Mouse (Mus musculus) small intestine, adult 2 months (tissue): ENCODE data around the gene 1700069L16Rik. TPM values are rescaled to one million over a fixed set of nuclear protein-coding genes. Genes with fewer than 3 reads are reported as not detected.

Experiments
- H3K27ac ChIP-seq: fragments of 200-500 bp; 2 replicates; pipeline ENCODE4 v1.5.1; 2012; ENCODE audit warnings: low read depth, low read length, control low read depth, inconsistent platforms; ENCODE audit not compliant: insufficient read depth
- H3K27me3 ChIP-seq: fragments of 200-500 bp; 2 replicates; pipeline ENCODE4 v1.6.1; 2012; ENCODE audit warnings: mild to moderate bottlenecking, moderate library complexity, low read length, inconsistent platforms; ENCODE audit not compliant: control insufficient read depth, insufficient read depth
- H3K36me3 ChIP-seq: fragments of 200-500 bp; 2 replicates; pipeline ENCODE4 v1.6.1; 2012; ENCODE audit warnings: mild to moderate bottlenecking, low read length, control low read depth, inconsistent platforms; ENCODE audit not compliant: control insufficient read depth, insufficient read depth
- H3K4me1 ChIP-seq: fragments of 200-500 bp; 2 replicates; pipeline ENCODE4 v1.6.1; 2012; ENCODE audit warnings: low read length, inconsistent platforms, mixed read lengths; ENCODE audit not compliant: control insufficient read depth, insufficient read depth, insufficient read length
- H3K4me3 ChIP-seq: fragments of 200-500 bp; 2 replicates; pipeline ENCODE4 v1.5.1; 2012; ENCODE audit warnings: low read depth, mild to moderate bottlenecking, control low read depth, inconsistent platforms, low read length, moderate library complexity
- CTCF ChIP-seq: fragments of 200-500 bp; IDR thresholded peaks from 2 replicates; pipeline ENCODE4 v1.5.1; 2012; ENCODE audit warnings: low read depth, mild to moderate bottlenecking, control low read depth, inconsistent platforms, low read length, moderate library complexity, mixed read lengths; ENCODE audit not compliant: insufficient replicate concordance, insufficient read length; ENCODE audit errors: extremely low read depth
- POLR2A ChIP-seq: fragments of 200-500 bp; IDR thresholded peaks from 2 replicates; pipeline ENCODE4 v1.6.1; 2012; ENCODE audit warnings: low read depth, mild to moderate bottlenecking, control low read depth, inconsistent platforms, low read length, moderate library complexity
- WGBS: fragments of 180-500 bp; shearing (Covaris S2); methylation state at CpG from one replicate; pipeline ENCODE4 v1.1.7; 2018; 5-methylcytosine and 5-hydroxymethylcytosine counted together
- polyA plus RNA-seq: library from polyadenylated mRNA; depleted of rRNA; stranded (reverse); fragments of >200 nt; gene quantifications from 2 replicates; pipeline ENCODE4 v1.2.3, GENCODE M21; 2012

The 1700069L16Rik gene
- polyA plus RNA-seq, 1 experiment = not detected

DNA sequence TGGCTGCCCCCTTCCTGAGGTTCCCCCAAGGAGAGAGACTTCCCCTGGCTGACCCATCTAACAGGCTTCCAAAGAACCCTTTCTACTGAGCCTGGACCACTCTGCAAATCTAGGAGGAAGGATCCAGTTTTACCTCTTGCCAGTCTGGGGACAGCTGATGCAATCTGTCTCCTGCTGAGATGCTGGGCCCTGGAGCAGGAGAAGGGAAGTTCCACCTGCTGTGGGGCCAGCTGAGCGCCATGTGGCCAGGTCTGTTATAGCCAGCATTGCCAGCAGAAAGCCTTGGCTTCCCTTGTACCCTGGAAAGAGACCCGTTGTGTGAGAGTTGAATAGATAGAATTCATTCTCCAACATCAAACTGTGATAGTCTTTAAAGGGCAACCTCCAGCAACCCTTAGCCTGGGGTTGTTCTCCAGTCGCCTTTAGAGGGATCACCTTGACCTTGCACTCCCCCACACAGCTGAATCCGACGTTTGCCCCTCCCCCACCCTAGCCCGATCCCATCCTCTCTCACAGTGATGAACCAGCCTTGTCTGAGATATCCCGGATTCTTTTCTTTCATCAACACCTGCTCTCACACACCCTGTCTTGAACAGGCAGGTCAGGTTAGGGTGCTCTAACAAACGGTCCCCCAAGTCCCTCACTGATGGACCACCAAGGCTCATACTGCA lies 870 bp downstream of the 1700069L16Rik start:
- H3K27me3 ChIP-seq = peaks cover 3% of the 10 kb centered on the region; the same call in 1 of the 2 replicates
- H3K4me1 ChIP-seq = no peaks in the 10 kb centered on the region
- H3K27ac ChIP-seq = no peak overlapping the region
- no peak for TF ChIP-seq CTCF
- no peak for TF ChIP-seq POLR2A
- H3K4me3 ChIP-seq = no peak overlapping the region
- no peaks in the 10 kb centered on the region for H3K36me3 ChIP-seq
- 36% methylated on average over 8 of the region's 8 CpGs for WGBS

DNA sequence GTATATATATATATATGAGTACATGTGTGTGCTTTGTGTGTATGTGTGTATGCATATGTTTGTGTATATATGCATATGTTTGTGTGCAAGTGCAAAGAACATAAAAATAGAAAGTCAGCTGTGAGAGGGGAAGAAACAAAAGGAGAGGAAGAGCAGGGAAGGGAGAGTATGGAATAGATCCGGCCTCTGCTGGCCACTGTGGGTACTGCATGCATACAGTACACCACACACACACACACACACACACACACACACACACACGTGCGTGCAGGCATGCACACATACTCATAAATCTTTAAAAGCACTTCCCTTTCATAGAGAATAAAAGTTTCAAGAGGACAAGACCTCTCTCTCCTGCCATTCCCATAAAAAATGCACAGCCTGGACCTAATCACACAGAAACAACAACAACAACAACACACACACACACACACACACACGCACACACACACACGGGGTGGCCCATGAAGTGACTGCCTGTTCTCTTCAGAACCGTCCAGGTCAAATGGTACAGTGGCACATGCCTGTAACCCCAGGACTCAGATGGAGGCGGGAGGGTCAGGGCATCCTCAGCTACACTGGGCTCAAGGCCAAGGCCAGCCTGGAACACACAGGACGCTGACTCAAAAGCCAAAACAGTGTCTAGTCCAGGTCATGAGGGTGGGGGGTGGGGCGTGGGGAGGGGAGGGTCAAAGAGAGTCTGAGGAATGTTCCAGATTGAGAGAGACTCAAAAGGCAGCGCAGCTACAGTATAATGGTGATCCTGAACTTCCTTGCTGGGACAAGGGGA lies 2.2 kb downstream of the 1700069L16Rik start:
- WGBS = 82% methylated on average over 10 of the region's 10 CpGs
- TF ChIP-seq CTCF (no peak), POLR2A (no peak)

GRCm38 (mm10) chr5:113719221-113719661 lies 5.3 kb downstream of the 1700069L16Rik start:
- 84% methylated on average over 8 of the region's 8 CpGs for WGBS
- Histone ChIP-seq H3K36me3 (no peaks in the 10 kb centered on the region), H3K4me3 (no peak overlapping the region), H3K27ac (no peak overlapping the region), H3K27me3 (peaks cover 3% of the 10 kb centered on the region; the same call in 1 of the 2 replicates), H3K4me1 (no peaks in the 10 kb centered on the region)
- TF ChIP-seq POLR2A = no peak
- TF ChIP-seq CTCF = no peak

More for the DNA sequence above, 2.2 kb downstream of the 1700069L16Rik start:
- Histone ChIP-seq H3K27me3 (peaks cover 3% of the 10 kb centered on the region; the same call in 1 of the 2 replicates), H3K36me3 (no peaks in the 10 kb centered on the region), H3K4me1 (no peaks in the 10 kb centered on the region), H3K27ac (no peak overlapping the region), H3K4me3 (no peak overlapping the region)

DNA sequence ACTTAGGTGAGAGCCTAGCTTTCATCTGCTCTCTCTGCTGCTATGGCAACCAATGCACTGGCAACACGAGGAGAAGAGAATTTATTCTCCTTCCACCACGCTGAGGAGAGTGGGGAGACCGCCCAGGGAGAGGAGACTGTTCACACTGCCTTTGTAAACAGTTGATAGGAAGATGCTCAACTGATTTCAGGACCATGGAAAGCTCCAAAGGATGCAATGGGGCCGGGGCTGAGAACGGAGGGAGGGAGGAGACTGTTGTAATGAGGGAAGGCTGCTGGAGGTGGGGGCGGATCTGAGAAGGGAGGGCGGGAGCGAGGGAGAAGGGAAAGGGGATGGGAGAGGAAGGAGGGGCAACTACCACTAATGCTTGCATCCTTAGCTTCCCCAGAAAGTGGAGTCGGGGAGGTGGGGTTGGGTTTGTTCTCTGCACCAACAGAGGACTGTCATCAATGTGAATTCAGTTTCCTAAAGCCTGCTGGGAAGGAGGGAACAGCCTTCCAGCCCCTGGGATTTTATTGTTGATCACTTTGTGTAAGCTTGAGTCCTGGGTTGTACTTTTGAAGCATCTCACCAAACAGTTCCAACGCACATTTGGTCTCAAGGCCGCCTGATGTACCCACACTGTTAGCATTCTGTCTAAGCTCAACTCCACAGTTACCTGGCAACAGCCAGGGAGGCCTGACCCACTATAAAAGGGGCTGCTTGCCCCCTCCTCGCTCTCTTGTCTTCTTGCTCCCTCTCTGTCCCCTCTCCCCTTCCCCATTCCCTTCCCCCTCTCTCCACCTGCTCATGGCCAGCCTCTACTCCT lies 7.8 kb downstream of the 1700069L16Rik start:
- H3K4me3 ChIP-seq = no peak overlapping the region
- 7% methylated on average over 12 of the region's 12 CpGs for WGBS
- no peak overlapping the region for H3K27ac ChIP-seq
- H3K27me3 ChIP-seq = no peaks in the 10 kb centered on the region
- TF ChIP-seq POLR2A = no peak
- TF ChIP-seq CTCF = no peak
- H3K4me1 ChIP-seq = no peaks in the 10 kb centered on the region
- H3K36me3 ChIP-seq = no peaks in the 10 kb centered on the region

DNA sequence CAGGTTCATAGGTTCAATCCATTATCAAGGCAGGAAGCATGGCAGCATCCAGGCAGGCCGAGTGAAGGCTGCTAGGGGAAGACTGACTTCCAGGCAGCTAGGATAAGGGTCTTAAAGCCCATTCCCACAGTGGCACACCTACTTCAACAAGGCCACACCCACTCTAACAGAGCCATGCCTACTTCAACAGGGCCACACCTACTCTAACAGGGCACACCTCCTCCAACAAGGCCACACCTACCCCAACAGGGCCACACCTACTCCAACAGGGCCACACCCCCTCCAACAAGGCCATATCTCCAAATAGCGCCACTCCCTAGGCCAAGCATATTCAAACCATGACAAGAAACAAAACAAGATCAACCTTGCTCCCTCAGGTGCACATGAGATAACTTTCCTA lies 11.7 kb downstream of the 1700069L16Rik start:
- H3K27ac ChIP-seq = no peak overlapping the region
- H3K27me3 ChIP-seq = no peaks in the 10 kb centered on the region
- WGBS = 62% methylated on average over 2 of the region's 2 CpGs
- H3K36me3 ChIP-seq = no peaks in the 10 kb centered on the region
- H3K4me3 ChIP-seq = no peak overlapping the region
- H3K4me1 ChIP-seq = no peaks in the 10 kb centered on the region
- no peak for TF ChIP-seq POLR2A
- TF ChIP-seq CTCF = no peak

DNA sequence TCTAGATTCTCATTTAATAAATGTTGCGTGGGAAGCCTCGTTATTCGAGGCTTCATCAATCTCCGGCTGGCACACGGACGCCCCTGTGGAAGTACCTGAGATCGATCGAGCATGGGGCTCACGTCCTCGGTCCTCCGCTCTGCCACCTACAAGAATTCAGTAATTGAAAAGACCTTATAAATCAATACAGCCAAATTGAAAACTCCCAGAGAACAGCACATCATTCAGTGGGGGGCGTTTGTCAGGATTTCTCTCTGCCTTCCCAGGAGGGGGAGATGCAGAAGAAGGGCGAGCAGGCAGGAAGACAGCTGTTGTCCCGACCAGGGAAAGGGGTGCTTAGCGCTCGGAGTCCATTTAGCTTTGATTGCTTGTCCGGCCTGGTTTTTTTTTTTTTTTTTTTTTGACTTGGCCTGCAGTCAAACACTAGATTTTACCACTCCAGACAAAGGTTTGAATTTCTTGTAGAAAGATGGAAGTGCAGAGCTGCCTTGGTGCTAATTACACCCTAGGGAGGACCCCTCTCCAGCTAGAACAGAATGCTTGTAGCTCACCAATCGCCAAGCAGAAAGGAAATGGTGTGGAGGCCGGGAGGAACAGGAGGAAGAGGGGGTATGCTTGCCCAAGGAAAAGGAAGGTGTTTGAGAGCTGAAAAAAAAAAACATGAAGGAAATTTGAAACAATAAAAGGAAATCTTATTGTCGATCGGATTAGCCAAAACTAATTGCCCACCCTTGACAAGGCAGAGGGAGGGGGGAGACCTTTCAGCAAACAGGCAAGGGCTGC lies 20.6 kb downstream of the 1700069L16Rik start:
- TF ChIP-seq CTCF (no peak), POLR2A (no peak)
- no peaks in the 10 kb centered on the region for H3K36me3 ChIP-seq
- 61% methylated on average over 21 of the region's 21 CpGs for WGBS
- no peak overlapping the region for H3K4me3 ChIP-seq
- 0 out of 2 replicates have a peak, but pooled peaks cover 1% of the 10 kb centered on the region for H3K4me1 ChIP-seq
- H3K27me3 ChIP-seq = no peaks in the 10 kb centered on the region
- H3K27ac ChIP-seq = no peak overlapping the region
